Mouse (Mus musculus): ENCODE results near the gene Tmem190. TPM values are rescaled to one million over a fixed set of nuclear protein-coding genes. Genes with fewer than 3 reads are reported as not detected.
"Not testable (repeated sequence)": the region's sequence is repeated elsewhere in the genome, so short reads cannot be mapped to it uniquely, and the experiment has no call there.

Gene Tmem190
- total RNA-seq, 2 experiments from 2014 or later, result not detected

- DNase-seq, result peak; percentile 22
- intact Hi-C loops (cut with DNase I), result no loop called here
Measured at GRCm38 (mm10) chr7:4811842-4812302, 29.1 kb downstream of the Tmem190 start.

GRCm38 (mm10) chr7:4812303-4813104 lies 29.8 kb downstream of the Tmem190 start, which contains the start of gene Ube2s:
TSS of gene Ube2s (minus strand) at chr7:4812590.
- DNase-seq, result peak; percentile 99
- intact Hi-C loops (cut with DNase I), result no loop called here

- no peak for DNase-seq
- intact Hi-C loops (cut with DNase I), result no loop called here
Measured at GRCm38 (mm10) chr7:4813105-4813791, 30.5 kb downstream of the Tmem190 start.

- intact Hi-C loops (cut with DNase I), result no loop called here
Measured at GRCm38 (mm10) chr7:4816559-4816958, 33.8 kb downstream of the Tmem190 start.

GRCm38 (mm10) chr7:4820925-4821324 lies 38.2 kb downstream of the Tmem190 start:
- DNase-seq; intact Hi-C loops (cut with DNase I): not testable (repeated sequence)

More at GRCm38 (mm10) chr7:4816559-4816958, 33.8 kb downstream of the Tmem190 start:
- no peak for DNase-seq

DNA sequence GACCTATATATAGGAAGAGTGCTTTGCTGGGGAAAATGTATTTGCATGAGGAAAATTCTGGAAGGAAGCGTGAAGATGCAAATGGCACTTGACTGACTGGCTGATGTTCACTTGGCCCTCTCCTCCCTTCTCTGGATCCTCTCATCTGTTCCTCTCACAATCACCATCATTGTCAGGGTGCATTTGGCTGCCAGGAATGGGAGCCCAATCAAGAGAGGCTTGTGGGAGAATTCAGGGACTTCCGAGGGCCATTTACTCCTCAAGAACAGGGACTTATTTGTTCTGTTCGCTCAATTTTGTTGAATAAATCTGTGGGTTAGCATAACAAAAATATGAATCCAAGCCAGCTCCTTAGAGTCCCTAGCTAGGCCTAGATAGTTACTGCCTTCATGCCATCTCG lies 39.0 kb downstream of the Tmem190 start:
- no peak for DNase-seq
- intact Hi-C loops (cut with DNase I), result no loop called here

DNA sequence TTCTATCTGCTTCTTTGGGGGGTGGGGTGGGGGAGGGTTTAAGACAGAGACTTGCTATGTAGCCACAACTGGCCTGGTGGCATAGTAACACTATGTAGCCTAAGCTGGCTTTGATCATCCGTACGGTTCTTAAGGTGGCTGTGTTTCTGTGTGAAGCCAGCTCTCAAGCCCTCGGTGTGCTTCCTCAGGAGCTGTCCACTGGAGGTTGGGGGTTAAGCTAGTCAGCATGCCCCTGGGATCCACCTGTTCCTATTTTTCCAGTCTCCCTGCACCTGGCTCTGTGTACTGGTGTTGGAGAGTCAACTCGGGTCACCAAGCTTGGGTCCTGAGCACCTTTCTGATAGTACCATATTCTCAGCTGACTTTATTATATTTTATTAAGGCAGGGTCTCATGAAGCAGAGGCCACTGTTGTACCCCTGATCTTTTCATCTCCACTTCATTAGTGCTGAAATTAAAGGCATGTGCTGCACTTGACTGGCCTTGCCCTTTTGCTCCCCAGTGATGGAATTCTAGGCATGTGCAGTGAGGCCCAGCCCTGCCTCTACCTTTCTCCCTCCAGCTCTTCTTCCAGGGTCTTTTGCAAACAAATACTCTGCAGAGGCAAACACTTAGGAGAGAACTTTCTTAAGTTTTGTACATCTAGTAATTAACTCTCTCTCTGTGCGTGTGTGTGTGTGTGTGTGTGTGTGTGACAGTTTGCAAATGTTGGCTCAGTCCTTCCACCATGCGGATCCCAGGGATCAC lies 39.6 kb downstream of the Tmem190 start:
- no peak for DNase-seq
- intact Hi-C loops (cut with DNase I), result no loop called here

DNA sequence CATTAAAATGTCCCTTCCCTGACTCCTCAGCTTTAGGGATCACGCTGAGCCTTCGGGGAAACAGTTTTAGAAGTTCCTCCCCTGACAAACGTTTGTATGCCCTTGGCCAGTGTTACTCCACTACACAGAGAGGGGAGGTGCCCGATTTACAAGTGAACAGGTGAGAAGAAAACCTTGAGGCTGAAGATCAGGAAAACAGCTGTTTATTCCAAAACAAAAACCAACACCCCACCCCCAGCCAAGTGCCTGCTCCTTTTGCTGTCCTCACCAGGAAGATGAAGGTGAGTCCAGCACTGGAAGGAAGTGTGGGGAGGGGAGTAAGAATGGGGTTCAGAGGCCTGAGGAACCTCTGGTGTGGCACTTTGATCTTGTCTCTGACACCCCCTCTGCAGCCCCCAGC lies 42.6 kb downstream of the Tmem190 start:
- DNase-seq, result no peak
- intact Hi-C loops (cut with DNase I), result no loop called here

GRCm38 (mm10) chr7:4830476-4830875 lies 47.7 kb downstream of the Tmem190 start:
- intact Hi-C loops (cut with DNase I), result no loop called here
- DNase-seq, result no peak

Other genes with a start within 250 kb of the Tmem190 start
- gene Syt5, start 235.4 kb upstream of the Tmem190 start, total RNA-seq (2021), result 100 to 1,000 TPM; 205 to 208 TPM
- gene Ptprh, start 178.9 kb upstream of the Tmem190 start, total RNA-seq (2021), result 1 to 10 TPM; 1.7 to 2.1 TPM
- 10 to 100 TPM; 12.5 to 14.8 TPM for gene Tmem86b, start 151.5 kb upstream of the Tmem190 start, total RNA-seq (2021)
- gene Ppp6r1, start 123.9 kb upstream of the Tmem190 start, total RNA-seq (2021), result 10 to 100 TPM; 87.9 to 89.1 TPM
- gene Hspbp1, start 97.9 kb upstream of the Tmem190 start, total RNA-seq (2021), result 100 to 1,000 TPM in 1 of 2 experiments, 10 to 100 TPM in 1; 99.7 to 111 TPM
- gene Brsk1, start 92.3 kb upstream of the Tmem190 start, total RNA-seq (2021), result 100 to 1,000 TPM; 258 to 262 TPM
- gene Tmem150b, start 57.7 kb upstream of the Tmem190 start, total RNA-seq (2021), result not detected
- 10 to 100 TPM; 53.2 to 58.9 TPM for gene Kmt5c, start 42.8 kb upstream of the Tmem190 start, total RNA-seq (2021)
- 1 to 10 TPM; 7.3 to 8.8 TPM for gene Cox6b2, start 29.8 kb upstream of the Tmem190 start, total RNA-seq (2021)
- not detected for gene Fam71e2, start 11.6 kb upstream of the Tmem190 start, total RNA-seq (2021)
- gene Il11, start 78 bp upstream of the Tmem190 start, total RNA-seq (2021), result 1 to 10 TPM in 1 of 2 experiments, under 1 TPM in 1; 0.82 to 1.2 TPM
- gene Tmem238, start 6.7 kb downstream of the Tmem190 start, total RNA-seq (2021), result 1 to 10 TPM; 5.5 to 6.0 TPM
- gene Rpl28, start 9.9 kb downstream of the Tmem190 start, total RNA-seq (2021), result 100 to 1,000 TPM; 603 to 645 TPM
- gene Ube2s, start 29.7 kb downstream of the Tmem190 start, total RNA-seq (2021), result 100 to 1,000 TPM; 176 to 203 TPM
- 100 to 1,000 TPM; 112 to 126 TPM for gene Shisa7, start 61.8 kb downstream of the Tmem190 start, total RNA-seq (2021)
- 1 to 10 TPM; 1.2 to 1.9 TPM for gene Isoc2b, start 87.3 kb downstream of the Tmem190 start, total RNA-seq (2021)
- 1 to 10 TPM; 6.2 to 6.5 TPM for gene Isoc2a, start 94.2 kb downstream of the Tmem190 start, total RNA-seq (2021)
- gene Gm36210, start 123.6 kb downstream of the Tmem190 start, total RNA-seq (2021), result under 1 TPM; 0.50 to 0.74 TPM
- 10 to 100 TPM; 21.1 to 21.4 TPM for gene Zfp628, start 132.3 kb downstream of the Tmem190 start, total RNA-seq (2021)
- gene Nat14, start 139.1 kb downstream of the Tmem190 start, total RNA-seq (2021), result 10 to 100 TPM; 50.8 to 51.5 TPM
- 1 to 10 TPM; 3.1 to 3.6 TPM for gene Ssc5d, start 142.8 kb downstream of the Tmem190 start, total RNA-seq (2021)
- not detected for gene Sbk2, start 181.5 kb downstream of the Tmem190 start, total RNA-seq (2021)
- gene Sbk3, start 188.2 kb downstream of the Tmem190 start, total RNA-seq (2021), result 1 to 10 TPM; 1.4 to 1.5 TPM
- 10 to 100 TPM; 58.7 to 61.7 TPM for gene Zfp579, start 213.2 kb downstream of the Tmem190 start, total RNA-seq (2021)
- gene Zfp524, start 231.5 kb downstream of the Tmem190 start, total RNA-seq (2021), result 1 to 10 TPM; 3.9 to 5.0 TPM
- gene Fiz1, start 231.8 kb downstream of the Tmem190 start, total RNA-seq (2021), result 10 to 100 TPM; 28.0 to 31.4 TPM
- not detected for gene Gm44973, start 232.6 kb downstream of the Tmem190 start, total RNA-seq (2021)
- gene Zfp865, start 237.4 kb downstream of the Tmem190 start, total RNA-seq (2021), result 10 to 100 TPM; 43.8 to 45.9 TPM
- gene Ccdc106, start 237.6 kb downstream of the Tmem190 start, total RNA-seq (2021), result 10 to 100 TPM; 50.4 to 61.6 TPM

Data from left cerebral cortex, postnatal 4 days (tissue).